Mouse (Mus musculus): ENCODE measurements around the gene Gm49358. TPM values are rescaled to one million over a fixed set of nuclear protein-coding genes. Genes with fewer than 3 reads are reported as not detected.

Gene Gm49358
- polyA plus RNA-seq, 1 experiment from 2014 or later = not detected

- Histone ChIP-seq H3K4me1 (peaks cover 7% of the 10 kb centered on the region), H3K27me3 (replicated peaks) (no peaks in the 10 kb centered on the region), H3K4me3 (no peak overlapping the region), H3K36me3 (no peaks in the 10 kb centered on the region), H3K27ac (no peak overlapping the region), H3K9ac (no peak overlapping the region), H3K9me3 (replicated peaks) (no peaks in the 10 kb centered on the region), H3K4me2 (no peak overlapping the region)
- ATAC-seq = 0 out of 2 replicates have a peak, but pooled peaks have one; percentile 35
- WGBS (ENCODE audit: insufficient replicate concordance) = 55% methylated on average over 2 of the region's 2 CpGs
These were observed 29.8 kb downstream of the Gm49358 start for GRCm38 (mm10) chr10:86793509-86793951.

- H3K36me3 ChIP-seq = no peaks in the 10 kb centered on the region
- no peak overlapping the region for H3K9ac ChIP-seq
- H3K27me3 ChIP-seq (replicated peaks) = no peaks in the 10 kb centered on the region
- H3K27ac ChIP-seq = no peak overlapping the region
- 73% methylated on average over 4 of the region's 4 CpGs for WGBS (ENCODE audit: insufficient replicate concordance)
- no peak overlapping the region for H3K4me3 ChIP-seq
- H3K9me3 ChIP-seq (replicated peaks) = no peaks in the 10 kb centered on the region
- H3K4me2 ChIP-seq = no peak overlapping the region
- ATAC-seq = no peak
- peaks cover 7% of the 10 kb centered on the region for H3K4me1 ChIP-seq
These were observed 30.4 kb downstream of the Gm49358 start for GRCm38 (mm10) chr10:86794196-86794595.

- WGBS (ENCODE audit: insufficient replicate concordance) = 81% methylated on average over 9 of the region's 9 CpGs
- Histone ChIP-seq H3K27ac (no peak overlapping the region), H3K9ac (no peak overlapping the region), H3K27me3 (replicated peaks) (no peaks in the 10 kb centered on the region), H3K4me1 (peaks cover 7% of the 10 kb centered on the region), H3K36me3 (no peaks in the 10 kb centered on the region), H3K4me2 (no peak overlapping the region), H3K4me3 (no peak overlapping the region), H3K9me3 (replicated peaks) (no peaks in the 10 kb centered on the region)
- no peak for ATAC-seq
These were observed 31.2 kb downstream of the Gm49358 start for GRCm38 (mm10) chr10:86794794-86795535.

- peaks cover 7% of the 10 kb centered on the region for H3K4me1 ChIP-seq
- no peaks in the 10 kb centered on the region for H3K9me3 ChIP-seq (replicated peaks)
- H3K4me2 ChIP-seq = no peak overlapping the region
- H3K27ac ChIP-seq = no peak overlapping the region
- ATAC-seq = no peak
- WGBS (ENCODE audit: insufficient replicate concordance) = 79% methylated on average over 5 of the region's 5 CpGs
- no peak overlapping the region for H3K4me3 ChIP-seq
- no peak overlapping the region for H3K9ac ChIP-seq
- no peaks in the 10 kb centered on the region for H3K27me3 ChIP-seq (replicated peaks)
- H3K36me3 ChIP-seq = no peaks in the 10 kb centered on the region
These were observed 32.4 kb downstream of the Gm49358 start for GRCm38 (mm10) chr10:86796073-86796741.

- Histone ChIP-seq H3K4me1 (no peaks in the 10 kb centered on the region), H3K9ac (no peak overlapping the region), H3K9me3 (replicated peaks) (no peaks in the 10 kb centered on the region), H3K36me3 (no peaks in the 10 kb centered on the region; the same call in 1 of the 2 replicates), H3K4me3 (no peak overlapping the region), H3K27ac (no peak overlapping the region), H3K27me3 (replicated peaks) (no peaks in the 10 kb centered on the region), H3K4me2 (no peak overlapping the region)
- no peak for ATAC-seq
- WGBS (ENCODE audit: insufficient replicate concordance) = 68% methylated on average over 1 of the region's 1 CpGs
These were observed 43.6 kb downstream of the Gm49358 start for GRCm38 (mm10) chr10:86807362-86807761.

- ATAC-seq = no peak
- Histone ChIP-seq H3K4me3 (no peak overlapping the region), H3K36me3 (no peaks in the 10 kb centered on the region; the same call in 1 of the 2 replicates), H3K4me2 (no peak overlapping the region), H3K9me3 (replicated peaks) (no peaks in the 10 kb centered on the region), H3K27ac (no peak overlapping the region), H3K9ac (no peak overlapping the region), H3K4me1 (no peaks in the 10 kb centered on the region), H3K27me3 (replicated peaks) (no peaks in the 10 kb centered on the region)
- 78% methylated on average over 15 of the region's 15 CpGs for WGBS (ENCODE audit: insufficient replicate concordance)
These were observed 44.4 kb downstream of the Gm49358 start for GRCm38 (mm10) chr10:86808013-86808758.

GRCm38 (mm10) chr10:86810000-86810399 is 46.2 kb downstream of the Gm49358 start:
- H3K9ac ChIP-seq = no peak overlapping the region
- no peaks in the 10 kb centered on the region for H3K4me1 ChIP-seq
- H3K9me3 ChIP-seq (replicated peaks) = no peaks in the 10 kb centered on the region
- no peak overlapping the region for H3K27ac ChIP-seq
- H3K36me3 ChIP-seq = no peaks in the 10 kb centered on the region; the same call in 1 of the 2 replicates
- H3K4me3 ChIP-seq = no peak overlapping the region
- H3K4me2 ChIP-seq = no peak overlapping the region
- 84% methylated on average over 9 of the region's 9 CpGs for WGBS (ENCODE audit: insufficient replicate concordance)
- no peak for ATAC-seq
- no peaks in the 10 kb centered on the region for H3K27me3 ChIP-seq (replicated peaks)

- H3K4me3 ChIP-seq = no peak overlapping the region
- H3K36me3 ChIP-seq = no peaks in the 10 kb centered on the region; the same call in 1 of the 2 replicates
- H3K9me3 ChIP-seq (replicated peaks) = no peaks in the 10 kb centered on the region
- WGBS (ENCODE audit: insufficient replicate concordance) = 79% methylated on average over 5 of the region's 5 CpGs
- no peak for ATAC-seq
- H3K9ac ChIP-seq = no peak overlapping the region
- no peak overlapping the region for H3K27ac ChIP-seq
- H3K4me2 ChIP-seq = no peak overlapping the region
- peaks cover 4% of the 10 kb centered on the region for H3K4me1 ChIP-seq
- no peaks in the 10 kb centered on the region for H3K27me3 ChIP-seq (replicated peaks)
These were observed 46.8 kb downstream of the Gm49358 start for GRCm38 (mm10) chr10:86810612-86811011.

GRCm38 (mm10) chr10:86814292-86815131 is 50.7 kb downstream of the Gm49358 start:
- WGBS (ENCODE audit: insufficient replicate concordance) = 75% methylated on average over 19 of the region's 19 CpGs
- H3K9ac ChIP-seq = no peak overlapping the region
- no peak for ATAC-seq
- H3K27ac ChIP-seq = no peak overlapping the region
- H3K4me2 ChIP-seq = no peak overlapping the region
- no peak overlapping the region for H3K4me3 ChIP-seq
- H3K27me3 ChIP-seq (replicated peaks) = no peaks in the 10 kb centered on the region
- no peaks in the 10 kb centered on the region for H3K9me3 ChIP-seq (replicated peaks)
- no peaks in the 10 kb centered on the region for H3K36me3 ChIP-seq
- H3K4me1 ChIP-seq = peaks cover 24% of the 10 kb centered on the region

GRCm38 (mm10) chr10:86815133-86815532 is 51.4 kb downstream of the Gm49358 start:
- Histone ChIP-seq H3K9me3 (replicated peaks) (no peaks in the 10 kb centered on the region), H3K27me3 (replicated peaks) (no peaks in the 10 kb centered on the region), H3K36me3 (no peaks in the 10 kb centered on the region), H3K27ac (no peak overlapping the region), H3K4me3 (no peak overlapping the region), H3K9ac (no peak overlapping the region), H3K4me1 (peaks cover 26% of the 10 kb centered on the region), H3K4me2 (no peak overlapping the region)
- WGBS (ENCODE audit: insufficient replicate concordance) = 68% methylated on average over 7 of the region's 7 CpGs
- no peak for ATAC-seq

- peaks cover 26% of the 10 kb centered on the region for H3K4me1 ChIP-seq
- no peaks in the 10 kb centered on the region for H3K9me3 ChIP-seq (replicated peaks)
- no peak overlapping the region for H3K27ac ChIP-seq
- no peak overlapping the region for H3K4me3 ChIP-seq
- no peak overlapping the region for H3K4me2 ChIP-seq
- no peak for ATAC-seq
- H3K36me3 ChIP-seq = peaks cover 10% of the 10 kb centered on the region; the same call in 1 of the 2 replicates
- WGBS (ENCODE audit: insufficient replicate concordance) = 67% methylated on average over 8 of the region's 8 CpGs
- H3K27me3 ChIP-seq (replicated peaks) = no peaks in the 10 kb centered on the region
- H3K9ac ChIP-seq = no peak overlapping the region
These were observed 55.9 kb downstream of the Gm49358 start for GRCm38 (mm10) chr10:86819649-86820165.
